Mouse (Mus musculus): Measurements from ENCODE around the gene Csad. TPM values are rescaled to one million over a fixed set of nuclear protein-coding genes. Genes with fewer than 3 reads are reported as not detected.

Csad gene
- total RNA-seq (2021) (100 to 1,000 TPM in 1 of 2 experiments, 10 to 100 TPM in 1; 71.2 to 106 TPM), polyA plus RNA-seq (2012; rRNA removed) (128 and 216 TPM in 2 replicates)
- long read RNA-seq, partial matches to known transcripts = 17 of 113 reads
- long read RNA-seq, other reads (novel, unspliced or antisense) = 93 of 113 reads

GRCm38 (mm10) chr15:102204674-102205505 is at the start of gene Csad:
TSS of gene Csad (minus strand) at chr15:102204724.
- peak; percentile 57 for DNase-seq

GRCm38 (mm10) chr15:102250521-102250920 is 46.0 kb upstream of the Csad start:
- no peak for DNase-seq

GRCm38 (mm10) chr15:102249967-102250366 is 45.4 kb upstream of the Csad start:
- DNase-seq = no peak

GRCm38 (mm10) chr15:102249251-102249691 is 44.7 kb upstream of the Csad start:
- DNase-seq = peak; percentile 59

GRCm38 (mm10) chr15:102248812-102249191 is 44.3 kb upstream of the Csad start:
- DNase-seq = no peak

GRCm38 (mm10) chr15:102248131-102248811 is 43.7 kb upstream of the Csad start:
- no peak for DNase-seq

GRCm38 (mm10) chr15:102247252-102248130 is 43.0 kb upstream of the Csad start:
- peak; percentile 88 for DNase-seq

GRCm38 (mm10) chr15:102246866-102247251 is 42.3 kb upstream of the Csad start:
- DNase-seq = peak; percentile 98

- DNase-seq = peak; percentile 87
These were observed 41.6 kb upstream of the Csad start for GRCm38 (mm10) chr15:102245891-102246741.

GRCm38 (mm10) chr15:102245461-102245881 is 40.9 kb upstream of the Csad start:
- DNase-seq = no peak

GRCm38 (mm10) chr15:102244306-102245191 is 40.0 kb upstream of the Csad start:
- no peak for DNase-seq

GRCm38 (mm10) chr15:102243229-102244190 is 39.0 kb upstream of the Csad start:
- peak; percentile 86 for DNase-seq

- no peak for DNase-seq
These were observed 38.1 kb upstream of the Csad start for GRCm38 (mm10) chr15:102242404-102243228.

GRCm38 (mm10) chr15:102240607-102241006 is 36.1 kb upstream of the Csad start:
- peak; percentile 71 for DNase-seq

- no peak for DNase-seq
These were observed 35.3 kb upstream of the Csad start for GRCm38 (mm10) chr15:102239851-102240250.

GRCm38 (mm10) chr15:102239260-102239590 is 34.7 kb upstream of the Csad start:
- DNase-seq = peak; percentile 82

GRCm38 (mm10) chr15:102238543-102239259 is 34.2 kb upstream of the Csad start:
- DNase-seq = no peak

Data from adrenal gland, adult 2 months (tissue).